Mouse (Mus musculus): ENCODE measurements around the gene Raver1. TPM values are rescaled to one million over a fixed set of nuclear protein-coding genes. Genes with fewer than 3 reads are reported as not detected.

Gene Raver1
- polyA plus RNA-seq, 1 experiment from 2014 or later, result 69.1 TPM

- Histone ChIP-seq H3K27ac (ENCODE audit: low read length) (no peak overlapping the region), H3K9me3 (ENCODE audit: control insufficient read depth, low read length) (no peaks in the 10 kb centered on the region), H3K4me2 (ENCODE audit: low read depth, low read length) (peak overlapping the region; percentile 71; the same call in 1 of the 2 replicates), H3K9ac (ENCODE audit: low read length) (no peak overlapping the region; the same call in 1 of the 2 replicates), H3K4me1 (replicated peaks; ENCODE audit: control insufficient read depth, insufficient read depth, low read length) (peaks cover 30% of the 10 kb centered on the region), H3K36me3 (ENCODE audit: control insufficient read depth, insufficient read depth, low read length) (no peaks in the 10 kb centered on the region), H3K27me3 (ENCODE audit: control insufficient read depth, insufficient read depth, low read depth, low read length) (peaks cover 75% of the 10 kb centered on the region), H3K4me3 (ENCODE audit: low read length) (peak overlapping the region; percentile 48)
- 6% methylated on average over 22 of the region's 22 CpGs for WGBS
- ATAC-seq (ENCODE audit: low read depth), result no peak
Measured at GRCm38 (mm10) chr9:21036666-21037065, 55.1 kb downstream of the Raver1 start.

- no peaks in the 10 kb centered on the region for H3K9me3 ChIP-seq (ENCODE audit: control insufficient read depth, low read length)
- H3K27ac ChIP-seq (ENCODE audit: low read length), result no peak overlapping the region
- ATAC-seq (ENCODE audit: low read depth), result no peak
- 12% methylated on average over 20 of the region's 20 CpGs for WGBS
- no peak overlapping the region for H3K4me3 ChIP-seq (ENCODE audit: low read length)
- no peak overlapping the region for H3K9ac ChIP-seq (ENCODE audit: low read length)
- H3K4me1 ChIP-seq (replicated peaks; ENCODE audit: control insufficient read depth, insufficient read depth, low read length), result peaks cover 33% of the 10 kb centered on the region
- no peak overlapping the region for H3K4me2 ChIP-seq (ENCODE audit: low read depth, low read length)
- peaks cover 77% of the 10 kb centered on the region for H3K27me3 ChIP-seq (ENCODE audit: control insufficient read depth, insufficient read depth, low read depth, low read length)
- no peaks in the 10 kb centered on the region for H3K36me3 ChIP-seq (ENCODE audit: control insufficient read depth, insufficient read depth, low read length)
Measured at GRCm38 (mm10) chr9:21036161-21036560, 55.6 kb downstream of the Raver1 start.

DNA sequence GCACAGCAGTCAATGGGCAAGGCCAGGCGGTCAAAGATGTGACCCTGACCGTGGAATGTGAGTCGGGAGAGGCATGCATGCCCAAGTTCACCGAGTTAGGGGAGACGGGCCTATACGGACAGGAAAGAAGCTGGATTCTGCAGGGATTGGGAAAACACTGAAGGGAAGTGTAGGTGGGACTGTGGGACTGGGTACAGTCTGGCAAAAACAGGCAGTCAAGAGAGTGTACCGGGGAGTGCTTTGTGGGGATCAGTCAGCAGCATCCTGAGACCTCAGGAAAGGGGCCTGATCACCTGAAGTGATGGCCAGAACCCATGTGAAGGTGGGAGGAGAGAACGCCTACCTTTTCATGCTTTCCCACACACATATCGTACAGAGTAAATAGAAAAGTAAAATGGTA lies 56.2 kb downstream of the Raver1 start:
- Histone ChIP-seq H3K4me3 (ENCODE audit: low read length) (no peak overlapping the region), H3K36me3 (ENCODE audit: control insufficient read depth, insufficient read depth, low read length) (no peaks in the 10 kb centered on the region), H3K4me1 (replicated peaks; ENCODE audit: control insufficient read depth, insufficient read depth, low read length) (peaks cover 37% of the 10 kb centered on the region), H3K27ac (ENCODE audit: low read length) (no peak overlapping the region), H3K27me3 (ENCODE audit: control insufficient read depth, insufficient read depth, low read depth, low read length) (peaks cover 77% of the 10 kb centered on the region), H3K9ac (ENCODE audit: low read length) (no peak overlapping the region), H3K4me2 (ENCODE audit: low read depth, low read length) (no peak overlapping the region), H3K9me3 (ENCODE audit: control insufficient read depth, low read length) (no peaks in the 10 kb centered on the region)
- no peak for ATAC-seq (ENCODE audit: low read depth)
- WGBS, result 33% methylated on average over 9 of the region's 9 CpGs

GRCm38 (mm10) chr9:21034481-21035085 lies 57.2 kb downstream of the Raver1 start:
- WGBS, result 6% methylated on average over 17 of the region's 17 CpGs
- ATAC-seq (ENCODE audit: low read depth), result no peak
- peaks cover 74% of the 10 kb centered on the region for H3K27me3 ChIP-seq (ENCODE audit: control insufficient read depth, insufficient read depth, low read depth, low read length)
- no peaks in the 10 kb centered on the region for H3K9me3 ChIP-seq (ENCODE audit: control insufficient read depth, low read length)
- H3K9ac ChIP-seq (ENCODE audit: low read length), result no peak overlapping the region
- no peak overlapping the region for H3K4me3 ChIP-seq (ENCODE audit: low read length)
- peaks cover 48% of the 10 kb centered on the region for H3K4me1 ChIP-seq (replicated peaks; ENCODE audit: control insufficient read depth, insufficient read depth, low read length)
- no peaks in the 10 kb centered on the region for H3K36me3 ChIP-seq (ENCODE audit: control insufficient read depth, insufficient read depth, low read length)
- no peak overlapping the region for H3K27ac ChIP-seq (ENCODE audit: low read length)
- H3K4me2 ChIP-seq (ENCODE audit: low read depth, low read length), result no peak overlapping the region

GRCm38 (mm10) chr9:21033136-21033535 lies 58.7 kb downstream of the Raver1 start:
- Histone ChIP-seq H3K36me3 (ENCODE audit: control insufficient read depth, insufficient read depth, low read length) (no peaks in the 10 kb centered on the region), H3K9me3 (ENCODE audit: control insufficient read depth, low read length) (no peaks in the 10 kb centered on the region), H3K4me3 (ENCODE audit: low read length) (peak overlapping the region; percentile 65), H3K4me2 (ENCODE audit: low read depth, low read length) (peak overlapping the region; percentile 99), H3K27me3 (ENCODE audit: control insufficient read depth, insufficient read depth, low read depth, low read length) (peaks cover 64% of the 10 kb centered on the region), H3K27ac (ENCODE audit: low read length) (no peak overlapping the region), H3K9ac (ENCODE audit: low read length) (peak overlapping the region; percentile 65), H3K4me1 (replicated peaks; ENCODE audit: control insufficient read depth, insufficient read depth, low read length) (peaks cover 56% of the 10 kb centered on the region)
- ATAC-seq (ENCODE audit: low read depth), result peak; percentile 71
- under 1% methylated on average over 34 of the region's 34 CpGs for WGBS

GRCm38 (mm10) chr9:21032491-21032890 lies 59.3 kb downstream of the Raver1 start:
- peaks cover 58% of the 10 kb centered on the region for H3K27me3 ChIP-seq (ENCODE audit: control insufficient read depth, insufficient read depth, low read depth, low read length)
- peaks cover 55% of the 10 kb centered on the region for H3K4me1 ChIP-seq (replicated peaks; ENCODE audit: control insufficient read depth, insufficient read depth, low read length)
- ATAC-seq (ENCODE audit: low read depth), result no peak
- H3K9me3 ChIP-seq (ENCODE audit: control insufficient read depth, low read length), result no peaks in the 10 kb centered on the region
- 2% methylated on average over 7 of the region's 7 CpGs for WGBS
- H3K4me3 ChIP-seq (ENCODE audit: low read length), result peak overlapping the region; percentile 65
- no peak overlapping the region for H3K9ac ChIP-seq (ENCODE audit: low read length)
- peak overlapping the region; percentile 99 for H3K4me2 ChIP-seq (ENCODE audit: low read depth, low read length)
- H3K27ac ChIP-seq (ENCODE audit: low read length), result no peak overlapping the region
- no peaks in the 10 kb centered on the region for H3K36me3 ChIP-seq (ENCODE audit: control insufficient read depth, insufficient read depth, low read length)

GRCm38 (mm10) chr9:21031896-21032351 lies 59.9 kb downstream of the Raver1 start, which contains the start of gene Icam5:
Gene Icam5, plus strand, starts transcription at chr9:21032073.
- H3K9me3 ChIP-seq (ENCODE audit: control insufficient read depth, low read length), result no peaks in the 10 kb centered on the region
- peak within 1 kb of the TSS; percentile 99 for H3K4me2 ChIP-seq (ENCODE audit: low read depth, low read length)
- WGBS, result under 1% methylated on average over 34 of the region's 35 CpGs
- H3K27me3 ChIP-seq (ENCODE audit: control insufficient read depth, insufficient read depth, low read depth, low read length), result peaks cover 52% of the 10 kb centered on the region
- H3K36me3 ChIP-seq (ENCODE audit: control insufficient read depth, insufficient read depth, low read length), result no peaks in the 10 kb centered on the region
- peak within 1 kb of the TSS; percentile 78 for H3K27ac ChIP-seq (ENCODE audit: low read length)
- peaks cover 54% of the 10 kb centered on the region for H3K4me1 ChIP-seq (replicated peaks; ENCODE audit: control insufficient read depth, insufficient read depth, low read length)
- H3K9ac ChIP-seq (ENCODE audit: low read length), result peak within 1 kb of the TSS; percentile 65
- H3K4me3 ChIP-seq (ENCODE audit: low read length), result peak within 1 kb of the TSS; percentile 65
- no peak for ATAC-seq (ENCODE audit: low read depth)

GRCm38 (mm10) chr9:21031251-21031895 lies 60.4 kb downstream of the Raver1 start:
- peak; percentile 22; the same call in 1 of the 2 replicates for ATAC-seq (ENCODE audit: low read depth)
- Histone ChIP-seq H3K27ac (ENCODE audit: low read length) (peak overlapping the region; percentile 78), H3K4me3 (ENCODE audit: low read length) (peak overlapping the region; percentile 65), H3K27me3 (ENCODE audit: control insufficient read depth, insufficient read depth, low read depth, low read length) (peaks cover 47% of the 10 kb centered on the region), H3K4me1 (replicated peaks; ENCODE audit: control insufficient read depth, insufficient read depth, low read length) (peaks cover 50% of the 10 kb centered on the region), H3K9ac (ENCODE audit: low read length) (peak overlapping the region; percentile 44), H3K36me3 (ENCODE audit: control insufficient read depth, insufficient read depth, low read length) (no peaks in the 10 kb centered on the region), H3K4me2 (ENCODE audit: low read depth, low read length) (peak overlapping the region; percentile 98), H3K9me3 (ENCODE audit: control insufficient read depth, low read length) (no peaks in the 10 kb centered on the region)
- WGBS, result under 1% methylated on average over 36 of the region's 36 CpGs

GRCm38 (mm10) chr9:21030781-21031250 lies 61.0 kb downstream of the Raver1 start:
- H3K27ac ChIP-seq (ENCODE audit: low read length), result peak overlapping the region; percentile 78
- H3K9ac ChIP-seq (ENCODE audit: low read length), result peak overlapping the region; percentile 47
- H3K4me3 ChIP-seq (ENCODE audit: low read length), result peak overlapping the region; percentile 65
- peak; percentile 71 for ATAC-seq (ENCODE audit: low read depth)
- H3K4me1 ChIP-seq (replicated peaks; ENCODE audit: control insufficient read depth, insufficient read depth, low read length), result peaks cover 48% of the 10 kb centered on the region
- 0% methylated on average over 13 of the region's 13 CpGs for WGBS
- peaks cover 41% of the 10 kb centered on the region for H3K27me3 ChIP-seq (ENCODE audit: control insufficient read depth, insufficient read depth, low read depth, low read length)
- no peaks in the 10 kb centered on the region for H3K9me3 ChIP-seq (ENCODE audit: control insufficient read depth, low read length)
- H3K36me3 ChIP-seq (ENCODE audit: control insufficient read depth, insufficient read depth, low read length), result no peaks in the 10 kb centered on the region
- peak overlapping the region; percentile 98 for H3K4me2 ChIP-seq (ENCODE audit: low read depth, low read length)
